Mouse (Mus musculus) adrenal gland, postnatal 36 days (tissue): Measurements from ENCODE around the gene Oaz3. TPM values are rescaled to one million over a fixed set of nuclear protein-coding genes. Genes with fewer than 3 reads are reported as not detected.
A peak's percentile ranks its signal among the peaks of the same experiment; 100 is the strongest.

ENCODE experiments used
- DNase-seq, 2 experiments: peaks; one replicate each; pipeline ENCODE4 v3.0.0; 2021; ENCODE audit warnings: mixed read lengths in 1 of 2
- total RNA-seq, 2 experiments: library from RNA; stranded (reverse); gene quantifications; 2 replicates each; pipeline ENCODE4 v1.2.3; 2021

The Oaz3 gene
- total RNA-seq, 2 experiments from 2014 or later = not detected

DNA sequence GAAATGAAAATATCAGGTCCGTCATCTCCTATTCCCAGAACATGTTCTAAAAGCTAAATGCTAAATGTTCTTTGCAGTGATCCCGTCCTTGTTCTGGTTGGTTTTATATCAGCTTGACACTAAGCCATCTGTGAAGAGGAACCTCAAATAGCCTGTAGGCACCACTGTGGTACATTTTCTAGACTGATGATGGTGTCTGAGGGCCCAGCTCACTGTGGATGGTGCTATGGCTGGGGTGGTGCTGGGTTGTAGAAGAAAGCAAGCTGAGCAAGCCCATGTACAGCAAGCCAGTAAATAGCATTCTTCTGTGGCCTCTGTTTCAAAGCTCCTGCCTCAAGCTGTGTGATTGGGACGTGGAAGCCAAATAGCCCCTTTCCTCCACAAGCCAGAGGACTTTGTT is 13.3 kb upstream of the Oaz3 start:
- no peak for DNase-seq

DNA sequence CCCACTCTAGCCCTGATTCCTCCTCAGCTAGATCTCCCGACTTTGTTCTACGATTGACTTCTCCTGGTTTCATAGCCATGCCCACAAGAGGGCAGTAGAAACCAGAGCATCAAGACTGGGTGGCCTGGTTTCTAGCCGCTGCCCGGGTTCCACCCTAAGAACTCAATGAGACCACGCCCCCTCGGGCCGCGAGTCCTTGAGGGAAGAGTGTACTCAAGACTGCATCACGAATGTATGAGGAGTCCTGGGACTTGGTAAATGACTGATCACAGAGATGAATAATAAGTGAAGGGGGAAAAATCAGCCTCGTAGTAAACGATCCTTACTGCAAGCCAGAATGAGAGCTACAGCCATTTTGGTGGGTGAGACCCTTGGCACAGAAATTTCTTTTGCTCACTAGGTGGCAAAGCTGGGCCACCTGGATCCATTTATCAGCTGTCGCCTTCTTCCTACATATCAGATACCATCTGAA is 12.8 kb upstream of the Oaz3 start:
- DNase-seq = peak; percentile 87 to 90

DNA sequence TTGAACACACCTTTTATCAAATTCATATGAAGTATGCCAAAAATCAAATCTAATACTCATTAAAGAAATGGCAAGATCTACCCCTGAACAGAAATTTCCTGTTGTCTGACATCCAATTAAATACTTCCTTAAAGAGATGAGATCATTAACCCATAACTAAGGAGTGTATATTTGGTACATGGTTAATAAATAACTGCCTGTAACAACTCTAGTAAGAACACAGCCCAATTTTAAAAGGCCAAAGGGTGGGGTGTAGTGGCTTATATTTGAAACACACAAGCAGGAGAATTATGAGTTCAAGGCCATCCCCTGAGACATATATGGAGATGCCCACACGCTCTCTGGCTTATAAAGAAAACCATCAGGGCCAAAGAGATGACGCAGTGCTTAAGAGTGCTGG is 5.7 kb upstream of the Oaz3 start:
- no peak for DNase-seq

DNA sequence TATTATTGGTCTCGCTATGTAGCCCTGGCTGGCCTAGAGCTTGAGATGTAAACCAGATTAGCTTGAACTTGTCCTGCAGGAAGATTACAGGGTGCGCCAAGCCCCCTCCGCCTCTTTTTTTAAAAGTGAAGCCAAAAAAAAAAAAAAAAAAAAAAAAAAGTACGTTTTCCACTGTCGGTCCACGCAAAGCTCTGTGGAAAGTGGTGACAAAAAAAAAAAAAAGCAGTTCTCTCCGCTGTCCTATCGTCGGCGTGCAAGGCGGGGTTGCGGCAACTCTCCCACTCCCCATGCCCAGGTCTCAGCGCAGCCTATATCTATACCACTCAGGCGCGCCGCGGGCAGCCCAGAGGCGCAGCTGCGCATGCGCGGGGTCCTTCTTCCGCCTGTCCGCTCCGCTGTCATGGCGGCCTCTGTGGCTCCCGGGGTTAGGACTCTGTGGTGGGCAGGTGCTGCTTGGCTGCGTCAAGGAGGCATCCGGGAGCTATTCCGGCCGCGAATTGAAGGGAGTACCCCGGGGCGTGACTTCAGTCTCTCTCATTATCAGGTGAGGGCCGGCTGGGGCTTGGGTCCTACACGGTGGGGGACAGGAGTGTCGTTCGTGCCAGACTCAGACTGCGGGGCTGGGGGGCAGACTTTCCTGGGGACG is 641 bp downstream of the Oaz3 start, which contains the start of gene Mrpl9:
Gene Mrpl9, plus strand, starts transcription at position 368 of the 646 bp plus-strand sequence.
- DNase-seq = peak; percentile 97 to 98

DNA sequence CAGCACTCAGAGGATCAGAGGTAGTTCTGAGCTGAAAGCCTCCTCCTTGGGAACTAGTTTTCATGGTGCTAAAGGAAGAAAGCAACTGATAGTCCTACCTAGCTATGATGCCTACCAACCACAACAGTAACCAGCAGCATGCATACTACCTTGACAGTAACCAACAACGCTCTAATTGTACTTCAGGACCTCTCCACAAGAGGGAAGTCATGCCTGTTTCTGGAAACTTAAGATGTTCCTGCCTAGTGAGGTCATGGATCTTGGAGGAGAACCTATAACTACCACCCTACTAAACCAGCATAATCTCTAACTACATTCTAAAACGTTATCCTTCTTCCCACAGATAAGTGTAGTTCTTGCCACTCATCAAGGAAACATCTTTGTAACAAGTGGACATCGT is 2.5 kb downstream of the Oaz3 start:
- DNase-seq = no peak

DNA sequence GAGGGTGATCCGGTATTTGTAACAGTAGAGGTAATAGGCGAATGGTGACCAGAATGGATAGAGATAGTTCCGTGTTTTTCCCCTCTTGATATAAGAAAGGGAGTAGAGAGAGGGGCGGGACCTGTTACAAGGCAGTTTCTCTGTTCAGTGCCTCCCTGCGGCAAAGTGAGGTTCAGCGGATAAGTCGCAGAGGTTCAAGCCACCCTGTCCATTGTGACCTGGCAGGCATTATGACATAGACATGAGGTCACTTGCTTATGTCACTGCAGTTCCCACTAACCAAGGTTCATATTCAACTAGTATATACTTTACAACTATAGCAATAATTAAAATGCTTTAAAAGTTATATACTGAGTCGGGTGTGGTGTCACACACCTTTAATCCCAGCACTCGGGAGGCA is 7.3 kb downstream of the Oaz3 start:
- no peak for DNase-seq

DNA sequence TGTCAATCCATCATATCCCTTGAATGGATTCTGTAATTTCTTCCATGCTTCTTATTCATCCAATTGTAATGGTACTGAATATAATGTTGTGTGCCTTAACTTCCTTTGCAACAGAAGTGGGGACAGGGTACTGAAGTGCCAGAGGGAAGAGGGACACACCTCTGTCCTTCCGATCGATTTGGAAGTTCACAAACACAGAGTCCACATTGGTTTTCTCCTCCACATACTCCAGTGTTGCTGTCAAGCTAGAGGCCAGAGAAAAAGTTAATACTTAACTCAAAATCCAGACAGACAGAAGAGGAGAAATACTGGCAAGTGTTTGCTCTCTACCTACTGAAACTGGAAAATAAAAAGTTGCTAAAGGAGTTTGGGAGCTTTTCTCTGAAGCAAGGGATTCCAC is 9.4 kb downstream of the Oaz3 start:
- DNase-seq = no peak

DNA sequence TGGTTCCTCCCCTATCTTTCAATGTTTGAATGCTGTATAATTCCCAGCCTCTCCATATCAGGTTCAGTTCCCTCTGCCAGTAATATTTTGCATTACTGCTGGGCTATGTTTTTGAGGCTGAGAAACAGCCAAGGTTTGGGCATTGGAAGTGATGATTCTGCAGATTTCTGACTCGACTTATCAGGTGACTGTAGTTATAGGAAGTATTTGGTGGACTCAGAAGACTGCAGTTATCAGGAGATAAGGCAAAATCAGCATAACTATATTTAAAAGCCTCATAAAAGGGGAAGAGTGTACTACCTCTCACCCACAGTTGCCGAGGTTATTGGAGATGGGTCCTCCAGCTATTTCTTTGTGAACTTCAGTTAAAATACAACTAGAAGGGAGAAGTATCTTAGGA is 12.7 kb downstream of the Oaz3 start:
- no peak for DNase-seq

DNA sequence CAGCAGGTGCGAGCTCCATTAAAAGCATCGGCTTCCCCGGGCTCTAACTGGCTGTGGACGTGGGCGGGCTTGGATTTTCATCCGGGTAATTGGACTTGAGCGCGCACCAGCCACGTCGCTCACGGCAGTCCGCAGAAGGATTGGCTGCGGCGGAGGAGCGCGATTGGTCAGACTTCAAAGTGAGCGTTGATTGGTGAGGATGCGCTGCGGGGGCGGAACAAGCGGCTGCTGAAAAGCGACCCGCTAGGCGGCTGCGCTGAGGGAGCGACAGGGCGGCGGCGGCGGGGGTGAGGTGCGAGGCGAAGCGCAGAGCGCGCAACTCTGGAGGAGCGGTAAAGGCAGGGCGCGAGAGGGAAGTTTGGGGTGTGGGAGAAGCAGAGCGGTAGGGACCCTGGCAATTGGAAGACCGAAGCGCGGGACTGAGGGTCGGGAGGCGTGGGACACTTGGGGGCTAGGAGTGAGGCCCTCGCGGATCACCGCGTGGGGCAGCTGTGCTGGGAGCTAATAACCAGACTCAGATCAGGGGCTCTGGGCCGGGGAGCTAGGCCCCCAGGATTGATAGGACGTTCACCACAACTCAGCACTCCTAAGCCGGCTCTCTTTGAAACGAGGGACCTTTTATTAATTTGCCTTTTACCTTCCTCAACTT is 30.6 kb downstream of the Oaz3 start, which contains the start of gene Tdrkh:
Gene Tdrkh, plus strand, starts transcription at position 243 of the 649 bp plus-strand sequence.
- DNase-seq = peak; percentile 94

DNA sequence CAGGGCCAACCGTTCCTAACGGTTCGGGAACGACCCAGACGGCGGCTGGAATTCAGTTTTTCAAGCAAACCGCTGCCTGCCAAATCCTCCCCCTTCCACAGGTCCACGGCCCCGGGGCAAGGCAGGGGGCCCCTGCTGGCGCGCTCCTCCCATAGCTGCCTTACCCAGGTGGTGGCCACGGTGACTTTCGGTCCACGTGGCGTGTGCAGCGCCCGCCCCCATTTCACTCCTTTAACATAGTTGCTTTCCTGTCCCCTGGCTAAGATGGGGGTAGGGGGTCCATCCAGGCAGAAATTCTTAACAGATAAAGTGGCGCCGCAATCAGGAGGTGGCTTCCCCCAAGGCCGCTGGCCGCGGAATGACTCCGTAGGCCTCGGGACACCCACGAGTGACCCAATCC is 31.2 kb downstream of the Oaz3 start:
- peak in 1 of 2 experiments; percentile 37 for DNase-seq

DNA sequence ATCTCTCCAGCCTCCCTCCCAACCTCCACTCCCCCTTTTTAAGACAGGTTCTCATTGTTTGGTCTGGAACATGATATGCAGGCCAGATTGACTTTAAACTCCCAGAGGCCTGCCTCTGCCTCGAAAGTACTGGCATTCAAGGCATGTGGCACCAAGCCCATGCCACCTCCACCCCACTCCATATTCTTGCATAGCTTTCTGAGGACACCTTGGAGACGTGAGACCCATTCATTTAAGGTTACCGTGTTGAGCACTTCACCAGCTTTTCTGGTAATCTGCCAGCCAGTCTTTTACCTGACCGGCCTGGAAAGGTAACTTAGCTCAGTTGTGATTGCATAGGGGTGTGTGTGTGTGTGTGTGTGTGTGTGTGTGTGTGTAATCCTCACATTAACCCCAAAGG is 38.2 kb downstream of the Oaz3 start:
- DNase-seq = no peak

DNA sequence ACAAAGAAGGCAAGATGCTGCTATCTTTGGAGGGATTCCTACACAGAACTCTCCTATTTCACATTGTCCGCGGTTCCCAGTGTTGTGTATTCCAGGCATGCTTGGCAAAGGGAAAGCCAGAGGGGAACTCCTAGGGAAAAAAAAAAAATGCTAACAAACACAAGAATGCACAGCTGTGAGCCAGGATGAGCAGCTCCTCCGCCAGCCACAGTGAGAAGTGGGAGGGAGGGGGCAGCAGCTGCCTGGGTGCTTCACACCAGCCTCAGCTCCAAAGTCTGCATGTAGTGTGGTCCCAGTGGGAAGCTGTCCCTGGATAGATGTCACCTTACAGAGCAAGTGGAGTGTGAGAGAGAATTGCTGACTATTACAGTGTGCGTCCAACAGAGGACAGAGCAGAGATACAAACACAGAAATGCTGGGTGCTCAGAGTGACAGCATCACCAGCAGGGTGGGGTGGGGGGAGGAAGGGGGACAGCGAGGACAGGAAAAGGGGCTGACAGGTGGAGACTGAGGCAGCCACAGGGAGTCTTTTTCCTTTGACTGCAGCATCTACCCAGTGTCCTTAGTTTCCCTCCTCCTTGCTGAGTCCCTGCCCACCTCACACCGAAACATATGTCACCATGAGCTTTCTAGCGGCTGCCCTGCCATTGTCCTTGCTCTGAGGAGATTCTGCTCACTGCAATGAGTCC is 39.2 kb downstream of the Oaz3 start:
- no peak for DNase-seq

DNA sequence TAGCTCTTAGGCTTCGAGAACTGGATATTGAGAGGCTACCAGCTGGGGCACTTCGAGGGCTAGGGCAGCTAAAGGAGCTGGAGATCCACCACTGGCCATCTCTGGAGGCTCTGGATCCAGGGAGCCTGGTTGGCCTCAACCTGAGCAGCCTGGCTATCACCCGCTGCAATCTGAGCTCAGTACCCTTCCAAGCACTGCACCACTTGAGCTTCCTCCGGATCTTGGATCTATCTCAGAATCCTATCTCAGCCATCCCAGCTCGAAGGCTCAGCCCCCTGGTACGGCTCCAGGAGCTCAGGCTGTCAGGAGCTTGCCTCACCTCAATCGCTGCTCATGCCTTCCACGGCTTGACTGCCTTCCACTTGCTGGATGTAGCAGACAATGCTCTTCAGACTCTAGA is 41.3 kb downstream of the Oaz3 start:
- DNase-seq = no peak

DNA sequence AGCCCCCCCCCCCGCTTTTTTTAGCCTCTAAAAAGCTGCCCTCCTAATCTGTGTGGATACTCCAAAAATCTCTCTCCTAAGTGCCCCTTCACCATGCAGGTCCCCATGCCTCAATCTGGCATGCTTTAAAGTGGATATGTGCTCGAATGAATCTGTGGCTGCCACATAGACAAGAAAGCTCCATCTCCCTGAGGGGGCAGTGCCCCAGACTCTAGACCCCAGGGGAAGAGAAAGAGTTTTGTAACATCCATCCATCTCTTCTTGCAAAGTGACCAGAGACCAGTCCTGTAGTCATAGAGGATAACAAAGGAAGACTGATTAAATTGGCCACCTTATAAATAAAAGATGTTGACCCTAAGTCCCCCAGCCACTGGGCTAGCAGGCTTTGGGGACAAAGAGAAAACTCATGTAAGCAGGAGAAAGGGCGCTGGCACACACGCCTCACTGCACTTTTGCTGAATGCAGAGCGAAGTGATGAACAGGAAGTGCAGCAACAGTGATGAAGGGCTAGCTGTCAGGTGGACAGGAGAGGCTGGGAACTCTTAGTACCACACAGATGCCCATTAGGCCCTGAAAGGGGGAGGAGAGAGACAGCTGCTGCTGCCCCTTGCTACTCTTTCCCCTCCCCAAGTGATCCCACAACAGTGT is 43.9 kb downstream of the Oaz3 start:
- no peak for DNase-seq

DNA sequence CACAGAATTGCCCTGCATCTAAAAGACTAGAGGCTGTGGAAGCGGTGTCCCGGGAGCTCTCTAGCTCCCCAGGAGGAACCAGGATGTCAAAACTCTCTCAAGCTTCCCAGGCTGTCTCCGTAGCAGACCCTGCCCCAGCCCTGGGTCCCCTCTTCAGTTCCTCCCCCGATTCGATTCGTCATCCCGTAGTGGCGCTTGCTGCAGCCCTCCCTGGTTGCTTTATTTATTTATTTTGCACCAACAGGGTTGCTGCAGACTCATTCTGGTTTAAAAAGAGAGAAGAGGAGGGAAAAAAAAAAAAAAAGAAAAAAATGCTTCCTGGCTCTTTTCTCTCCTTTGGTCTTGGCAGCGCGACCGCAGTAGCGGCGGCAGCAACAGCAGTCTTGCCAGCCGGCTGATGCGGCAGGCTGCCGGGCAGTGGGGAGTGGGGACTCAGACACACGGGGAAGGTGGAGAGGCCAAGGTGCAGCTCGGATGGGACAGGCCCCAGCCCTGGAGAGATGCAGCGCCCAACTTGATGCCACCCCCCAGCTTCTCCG is 44.7 kb downstream of the Oaz3 start:
- peak; percentile 29 to 57 for DNase-seq

DNA sequence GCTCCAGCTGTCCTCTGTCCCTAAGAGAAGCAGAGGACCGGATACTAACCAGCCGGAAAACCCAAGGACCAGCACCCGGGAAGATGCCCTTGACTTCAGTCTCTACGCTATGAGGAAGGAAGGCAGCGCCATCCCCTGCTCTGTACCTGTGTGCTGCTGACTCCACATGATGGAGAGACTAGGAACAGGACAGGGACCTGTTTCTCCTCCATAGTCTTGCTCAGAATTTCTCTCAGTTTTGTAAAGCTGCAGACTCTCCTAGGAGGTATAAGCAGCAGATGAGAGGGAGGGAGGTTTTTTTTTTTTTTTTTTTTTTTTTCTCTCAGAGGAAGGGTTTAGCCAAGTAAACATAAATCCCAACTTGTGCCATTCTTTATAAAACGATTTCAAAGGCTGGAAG is 45.5 kb downstream of the Oaz3 start, which contains the start of gene Lingo4:
Gene Lingo4, plus strand, starts transcription at position 301 of the 400 bp plus-strand sequence.
- DNase-seq = no peak

DNA sequence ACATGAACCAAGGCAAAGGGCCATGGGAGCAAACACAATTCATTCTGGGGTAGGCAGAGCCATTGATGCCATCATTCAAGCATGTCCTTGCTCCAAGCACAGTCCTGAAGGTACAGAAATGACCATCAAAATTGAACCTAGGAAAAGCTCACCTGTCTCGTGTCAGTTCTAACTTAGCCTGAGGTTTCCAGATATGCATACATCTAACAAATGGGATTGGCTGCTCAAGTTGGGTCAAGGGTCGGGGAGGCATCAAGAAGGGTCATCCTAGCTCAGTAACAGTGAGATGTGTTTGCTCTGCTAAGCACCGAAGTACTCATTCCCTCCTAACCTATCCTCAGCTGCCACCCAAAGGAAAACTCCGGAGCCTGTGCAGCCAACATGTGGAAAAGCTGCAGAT is 46.9 kb downstream of the Oaz3 start:
- DNase-seq = no peak

DNA sequence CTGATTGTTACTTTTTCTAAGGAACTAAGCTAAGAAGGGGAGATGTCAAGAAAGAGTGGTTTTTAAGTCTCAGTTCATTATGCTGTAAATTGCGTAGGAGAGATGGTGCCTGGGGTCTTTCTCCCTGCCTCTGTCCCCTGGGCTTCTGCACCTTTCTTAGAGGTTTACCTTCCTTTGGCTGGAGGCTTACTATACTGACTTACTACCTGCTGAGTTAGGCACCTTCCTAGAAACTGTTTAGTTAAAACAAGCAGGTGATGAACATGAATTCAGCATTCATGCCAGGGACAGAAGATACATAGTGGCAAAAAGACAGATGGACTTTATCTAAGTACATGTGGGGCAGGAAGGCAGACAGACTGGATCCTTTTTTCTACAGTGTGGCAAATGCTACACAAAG is 47.4 kb downstream of the Oaz3 start:
- no peak for DNase-seq

DNA sequence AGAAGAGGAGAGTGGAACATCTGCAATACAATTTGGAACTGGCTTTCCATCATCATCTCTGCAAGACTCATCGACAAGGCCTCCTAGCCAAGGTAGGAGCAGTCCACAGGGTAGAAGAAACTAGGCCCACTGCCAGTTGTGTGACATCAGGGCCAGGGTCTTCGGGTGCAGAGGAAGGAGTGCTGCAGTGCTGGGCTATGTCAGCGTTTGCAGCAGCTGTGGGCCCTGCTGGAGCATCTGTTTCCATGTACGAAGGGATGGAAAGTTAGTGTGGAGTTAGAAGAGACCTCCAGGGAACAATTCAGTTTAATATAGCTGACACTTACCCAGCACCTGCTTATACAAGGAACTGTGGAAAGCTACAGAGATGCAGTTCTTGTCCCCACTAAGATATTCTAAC is 50.7 kb downstream of the Oaz3 start:
- DNase-seq = no peak

DNA sequence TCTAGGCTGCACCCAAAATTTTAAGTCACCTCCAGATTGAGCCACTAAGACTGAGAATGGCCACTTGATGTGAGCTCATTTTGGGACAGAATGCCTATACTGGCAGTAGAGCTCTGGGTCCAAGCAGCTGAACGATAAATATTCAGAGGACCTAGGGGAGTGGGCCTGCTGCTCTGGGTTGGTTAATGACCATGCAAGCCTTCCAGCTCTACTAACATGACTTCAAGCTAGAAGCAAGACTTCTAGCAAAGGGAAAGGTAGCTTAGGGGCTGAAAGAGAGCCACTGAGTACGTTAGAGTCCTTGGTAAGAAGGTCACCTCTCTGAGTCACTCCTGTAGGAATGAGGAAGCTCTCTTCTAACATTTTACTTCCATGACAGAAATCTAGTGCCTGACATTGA is 51.6 kb downstream of the Oaz3 start:
- peak in 1 of 2 experiments; percentile 33 for DNase-seq

DNA sequence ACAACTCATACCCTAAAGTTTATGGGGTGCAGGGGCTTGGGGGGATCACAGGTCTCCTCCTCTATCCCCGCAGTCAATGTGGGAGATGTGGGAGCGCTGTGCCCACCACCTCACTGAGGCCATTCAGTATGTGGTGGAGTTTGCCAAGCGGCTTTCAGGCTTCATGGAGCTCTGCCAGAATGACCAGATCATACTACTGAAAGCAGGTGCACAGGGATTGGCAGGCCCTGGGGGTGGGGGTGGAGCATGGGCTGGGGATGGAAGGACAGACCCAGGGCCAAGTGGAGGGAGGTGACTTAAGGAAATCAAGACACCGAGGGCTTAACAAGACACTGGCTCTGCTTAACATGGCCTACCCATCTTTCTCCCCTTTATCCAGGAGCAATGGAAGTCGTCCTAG is 52.7 kb downstream of the Oaz3 start:
- no peak for DNase-seq

DNA sequence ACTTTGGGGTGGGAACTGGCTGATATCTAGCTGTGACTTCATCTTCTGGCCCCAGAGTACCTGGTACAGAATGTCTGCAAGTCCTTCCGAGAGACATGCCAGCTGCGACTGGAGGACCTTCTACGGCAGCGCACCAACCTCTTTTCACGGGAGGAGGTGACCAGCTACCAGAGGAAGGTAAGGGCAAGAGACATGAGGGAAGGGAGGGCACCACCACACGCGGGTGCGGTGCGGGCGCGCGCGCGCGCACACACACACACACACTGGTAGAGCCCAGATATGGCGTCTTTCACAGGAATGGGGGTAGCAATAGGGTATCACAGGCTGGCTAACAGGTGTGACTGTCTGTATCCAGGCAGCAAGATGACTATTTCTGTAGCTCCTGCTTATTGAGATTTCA is 54.3 kb downstream of the Oaz3 start:
- DNase-seq = no peak
